Mouse (Mus musculus) megakaryocyte, embryonic 14.5 days (primary cell): ENCODE measurements around the gene Mrpl48.

Source experiments
- FLI1 ChIP-seq: IDR thresholded peaks from 2 replicates; pipeline ENCODE4 v1.6.1; 2012; ENCODE audit warnings: low read length, inconsistent platforms, mixed read lengths
- GATA1 ChIP-seq: IDR thresholded peaks from 3 replicates; pipeline ENCODE4 v1.6.1; 2012; ENCODE audit warnings: mixed read lengths, low read length, inconsistent platforms, borderline replicate concordance

DNA sequence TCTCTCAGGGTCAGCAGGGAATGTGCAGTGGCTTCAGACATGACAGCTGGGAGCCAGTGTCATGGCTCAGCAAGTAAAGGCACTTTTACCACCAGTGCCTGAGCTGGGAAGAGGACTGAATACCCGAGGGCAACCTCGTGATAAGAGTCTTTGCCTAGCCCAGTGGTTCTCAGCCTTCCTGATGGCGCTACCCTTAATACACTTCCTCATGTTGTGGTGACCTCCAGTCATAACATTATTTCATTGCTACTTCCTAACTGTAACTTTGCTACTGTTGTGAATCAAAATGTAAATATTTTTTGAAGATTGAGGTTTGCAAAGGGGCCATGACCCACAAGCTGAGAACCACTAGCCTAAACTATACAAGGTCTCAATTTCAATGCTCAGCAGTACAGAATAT, 99.4 kb downstream of the Mrpl48 start:
- TF ChIP-seq GATA1 (no peak), FLI1 (no peak)
